22 mouse cellular contexts compared by ENCODE assay signal in the genomic region with DNA sequence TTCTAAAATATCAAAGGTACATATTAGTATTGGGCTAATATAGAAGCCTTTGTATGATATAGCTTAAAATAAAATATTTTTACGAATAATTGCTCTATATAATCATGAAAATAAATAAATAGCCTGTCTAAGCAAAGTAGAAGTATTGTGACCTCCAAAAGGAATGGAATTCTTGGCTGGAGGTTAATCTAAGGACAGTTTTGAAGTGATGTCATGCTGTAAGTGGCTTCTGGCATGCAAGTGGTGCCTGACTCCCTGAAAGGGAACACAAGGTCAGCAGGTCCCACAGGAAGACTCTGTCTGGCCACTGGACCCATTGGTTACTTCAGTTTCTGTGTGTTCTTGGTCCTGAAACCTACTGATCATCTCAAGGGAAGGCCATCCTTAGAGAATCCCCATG.
"Had no signal": no experiment of that assay in that cellular context is flagged by ENCODE, and none has a peak within 500 bp of the region (broad histone marks: within the 10 kb centered on the region; RNA-seq: fewer than 3 reads in every experiment).

No protein-coding gene starts in this region.

- H3K9ac ChIP-seq: forebrain, postnatal 0 days; hindbrain, embryonic 13.5 days; hindbrain, embryonic 15.5 days; kidney, embryonic 15.5 days; limb, embryonic 13.5 days; limb, embryonic 15.5 days; liver, embryonic 12.5 days; liver, embryonic 14.5 days had no signal

- H3K27ac ChIP-seq: heart, adult 2 months; hindbrain, embryonic 13.5 days; hindbrain, embryonic 15.5 days; hindbrain, postnatal 0 days; kidney, embryonic 15.5 days; kidney, postnatal 0 days; limb, embryonic 13.5 days; limb, embryonic 15.5 days; liver, embryonic 12.5 days; liver, embryonic 14.5 days had no signal

- ATAC-seq: forebrain, postnatal 0 days; hindbrain, postnatal 0 days; intestine, embryonic 16.5 days; liver, embryonic 12.5 days had no signal

- H3K4me1 ChIP-seq: hindbrain, embryonic 13.5 days; hindbrain, embryonic 15.5 days; kidney, embryonic 15.5 days; limb, embryonic 13.5 days; limb, embryonic 15.5 days; liver, embryonic 12.5 days had no signal

- H3K27me3 ChIP-seq: hindbrain, embryonic 13.5 days; hindbrain, embryonic 15.5 days; kidney, embryonic 15.5 days; limb, embryonic 13.5 days; limb, embryonic 15.5 days; liver, embryonic 12.5 days had no signal

- H3K9me3 ChIP-seq: hindbrain, embryonic 13.5 days; hindbrain, embryonic 15.5 days; kidney, embryonic 15.5 days; limb, embryonic 13.5 days; limb, embryonic 15.5 days; liver, embryonic 12.5 days had no signal

- H3K36me3 ChIP-seq: hindbrain, embryonic 13.5 days; hindbrain, embryonic 15.5 days; kidney, embryonic 15.5 days; limb, embryonic 13.5 days; limb, embryonic 15.5 days; liver, embryonic 12.5 days had no signal

- DNase-seq: forebrain, postnatal 0 days; gastrocnemius, postnatal 14 days; gastrocnemius, postnatal 36 days; kidney, adult 11 months; kidney, adult 2 months; kidney, adult 9 months; kidney, postnatal 14 days; kidney, postnatal 36 days; layer of hippocampus, adult 9-11 months; layer of hippocampus, postnatal 36 days; left cerebral cortex, postnatal 4 days had no signal

- H3K4me2 ChIP-seq: hindbrain, embryonic 13.5 days; hindbrain, embryonic 15.5 days; kidney, embryonic 15.5 days; limb, embryonic 13.5 days; limb, embryonic 15.5 days; liver, embryonic 12.5 days had no signal

- H3K4me3 ChIP-seq: heart, adult 2 months; hindbrain, embryonic 13.5 days; hindbrain, embryonic 15.5 days; kidney, embryonic 15.5 days; limb, embryonic 13.5 days; limb, embryonic 15.5 days; liver, embryonic 12.5 days had no signal
